Mouse (Mus musculus) adipocyte (in vitro differentiated cells): Measurements from ENCODE around the gene Lrp1.
A peak's percentile ranks its signal among the peaks of the same experiment; 100 is the strongest.

Experiments
- DNase-seq: peaks from one replicate; pipeline ENCODE4 v3.0.0-alpha.2; 2016; ENCODE audit warnings: low spot score

Gene Lrp1

DNA sequence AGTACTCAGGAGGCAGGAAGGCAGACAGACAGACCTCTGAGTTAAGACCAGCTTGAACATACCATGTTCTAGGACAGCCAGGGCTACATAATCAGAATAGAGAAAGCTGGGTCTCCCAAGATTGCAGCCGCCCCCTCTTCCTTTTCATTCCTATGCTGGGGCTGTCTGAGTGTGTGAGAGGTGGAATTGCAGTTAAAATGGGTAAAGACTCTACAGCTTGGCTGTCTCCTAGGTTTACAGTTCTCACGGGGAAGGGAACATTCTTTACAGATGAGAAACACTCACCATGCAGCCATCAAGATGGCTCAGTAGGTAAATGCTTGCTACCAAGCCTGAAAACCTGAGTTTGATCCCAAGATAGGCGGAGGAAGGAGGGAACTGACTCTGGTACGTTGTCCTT is 120.9 kb downstream of the Lrp1 start:
- DNase-seq, result no peak

DNA sequence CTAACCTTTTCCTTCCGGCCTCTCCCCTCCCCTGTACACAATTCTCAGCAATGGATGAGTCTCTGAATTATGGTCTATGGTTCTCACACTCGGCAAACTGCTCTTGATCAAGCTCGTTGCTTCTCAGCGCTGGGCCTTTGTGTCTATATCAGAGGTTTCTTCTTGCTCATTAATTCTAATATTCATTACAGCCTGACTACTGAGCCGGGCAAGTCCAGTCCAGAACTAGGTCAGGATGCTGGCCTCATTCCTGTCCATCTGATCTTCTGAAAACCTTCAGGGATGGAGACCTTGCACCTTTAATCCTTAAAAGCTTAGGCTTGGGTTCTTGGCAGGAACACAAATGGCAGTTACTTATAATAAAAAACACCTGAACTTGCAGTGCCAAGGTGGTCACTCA is 121.4 kb downstream of the Lrp1 start:
- DNase-seq, result no peak

DNA sequence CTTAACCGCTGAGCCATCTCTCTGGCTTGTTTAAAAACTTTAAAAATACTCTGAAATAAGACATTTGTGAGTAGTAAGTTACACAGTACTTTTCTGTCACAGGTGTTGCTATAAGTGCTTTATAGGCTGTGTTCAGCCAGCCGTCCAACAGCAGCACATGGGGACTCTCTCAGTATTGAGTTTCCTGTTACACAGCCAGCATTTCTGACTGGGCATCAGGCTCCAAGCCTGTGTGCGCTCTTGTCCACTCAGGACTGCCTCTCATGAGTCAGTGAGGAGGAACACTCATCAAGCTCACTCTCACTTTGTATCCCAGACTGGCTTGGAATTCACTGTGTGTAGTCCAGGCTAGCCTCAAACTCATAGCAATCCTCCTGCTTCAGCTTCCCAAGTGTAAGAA is 124.8 kb downstream of the Lrp1 start:
- no peak for DNase-seq

DNA sequence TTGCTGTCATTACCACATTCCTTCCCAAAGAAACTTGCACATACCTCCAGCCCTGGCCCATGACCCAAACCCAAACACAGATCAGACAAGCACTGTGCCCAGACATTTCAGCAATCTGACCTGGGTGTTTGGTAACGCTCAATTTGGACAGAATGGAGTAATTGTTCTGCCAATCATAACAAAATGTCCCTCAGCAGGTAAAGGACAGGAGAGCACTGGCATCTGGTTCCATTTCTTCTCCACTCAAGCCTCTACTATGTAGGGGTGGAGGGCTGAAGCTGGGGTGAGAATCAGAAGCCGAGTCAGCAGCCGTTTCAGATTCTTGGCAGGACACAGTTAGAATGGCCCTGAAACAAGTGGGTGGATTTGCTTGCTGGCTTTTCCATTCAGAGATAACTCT is 128.8 kb downstream of the Lrp1 start:
- peak; percentile 24 for DNase-seq

DNA sequence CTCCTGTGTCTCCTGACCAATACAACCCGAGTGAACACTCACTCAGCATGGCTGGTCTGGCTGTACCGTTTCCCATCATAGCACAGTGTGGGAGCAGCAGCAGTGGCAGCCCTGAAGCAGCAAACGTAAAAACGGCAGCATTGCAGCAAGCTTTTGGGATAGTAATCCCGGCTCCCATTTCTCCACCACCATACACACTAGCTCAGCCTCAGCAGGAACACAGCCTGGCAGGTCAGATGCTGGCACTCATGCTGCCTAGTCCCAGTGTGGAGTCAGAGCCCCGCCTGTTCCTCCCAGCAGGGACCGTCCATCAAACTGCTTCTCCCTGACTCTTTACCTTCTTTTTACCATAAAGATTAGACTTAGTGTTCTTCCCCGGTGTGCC is 129.8 kb downstream of the Lrp1 start:
- no peak for DNase-seq

DNA sequence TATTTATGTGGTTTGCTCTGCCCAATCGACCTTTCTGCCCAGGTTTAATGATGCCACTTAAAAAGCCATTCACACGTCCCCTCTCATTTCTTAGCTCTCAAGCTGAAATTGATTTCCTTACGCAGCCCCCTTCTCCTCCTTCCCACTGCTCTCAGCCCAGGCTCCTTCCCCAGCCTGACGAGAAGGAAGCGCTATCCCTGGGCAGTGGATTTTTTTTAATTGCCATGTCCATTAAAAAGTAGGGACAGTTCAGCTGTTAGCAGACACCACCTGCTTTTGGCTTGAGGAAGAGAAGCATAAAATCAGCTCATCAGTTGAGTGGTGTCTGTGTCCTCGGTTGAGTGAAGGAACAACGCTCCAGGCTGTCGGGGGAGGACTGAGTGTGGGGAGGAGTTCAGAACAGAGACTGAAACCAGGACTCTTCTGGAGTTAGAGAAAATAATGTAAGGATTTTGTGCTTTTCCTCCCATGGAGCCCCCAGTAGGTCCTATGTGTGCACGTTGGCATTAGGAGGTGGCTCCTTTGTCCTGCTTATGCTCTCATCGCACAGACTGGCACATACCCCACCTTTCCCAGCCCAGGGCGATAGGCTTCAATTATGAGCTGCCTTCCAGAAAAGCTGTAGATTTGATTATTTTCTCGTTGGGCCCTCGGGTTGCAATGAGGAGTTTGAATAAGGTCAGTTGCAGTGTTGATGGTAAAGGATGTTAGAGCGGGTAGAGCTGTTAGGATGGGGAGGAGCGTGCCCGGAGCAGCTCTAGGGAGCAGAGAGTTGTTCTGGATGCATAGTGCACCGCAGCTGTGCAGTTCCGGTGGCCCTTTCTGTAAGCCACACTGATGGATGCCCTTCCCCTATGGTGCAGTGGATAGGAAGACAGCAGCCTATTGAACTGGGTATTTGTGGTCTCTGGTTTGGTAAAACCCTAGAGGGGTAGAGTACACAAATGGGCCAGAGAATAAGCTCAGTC is 130.5 kb downstream of the Lrp1 start:
- DNase-seq, result no peak

DNA sequence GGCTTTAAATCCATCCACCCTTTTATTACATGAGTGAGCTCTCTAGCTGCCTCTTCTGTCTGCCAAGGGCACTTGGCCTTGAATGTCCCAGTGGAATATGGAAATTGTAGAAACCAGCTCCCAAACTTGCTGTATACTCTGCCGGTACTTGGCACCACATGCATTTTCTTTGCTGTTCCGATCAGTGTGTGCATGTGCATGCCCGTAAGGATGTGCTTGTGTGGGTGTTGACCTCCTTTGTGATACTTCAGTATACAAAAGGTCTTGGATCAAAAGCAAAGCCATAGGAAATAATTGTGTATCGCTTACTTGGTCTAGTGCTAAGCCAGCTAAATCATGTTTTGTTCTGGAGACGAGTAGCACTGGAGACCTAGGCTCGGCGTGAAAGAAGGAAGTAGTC is 132.1 kb downstream of the Lrp1 start:
- DNase-seq, result peak; percentile 34
